Mouse (Mus musculus) embryo, embryonic 9.5 days (tissue): ENCODE data around the gene H13.
A peak's percentile ranks its signal among the peaks of the same experiment; 100 is the strongest.
"Not testable (repeated sequence)": the region's sequence is repeated elsewhere in the genome, so short reads cannot be mapped to it uniquely, and the experiment has no call there.

Experiments used
- DNase-seq: peaks from one replicate; pipeline ENCODE4 v3.0.0-alpha.2; 2017; ENCODE audit errors: extremely low spot score

The H13 gene

GRCm38 (mm10) chr2:152661163-152661562 is 8.1 kb upstream of the H13 start:
- no peak for DNase-seq

GRCm38 (mm10) chr2:152666191-152666590 is 3.1 kb upstream of the H13 start:
- not testable (repeated sequence) for DNase-seq

GRCm38 (mm10) chr2:152669639-152670484 is 601 bp downstream of the H13 start:
- peak; percentile 77 for DNase-seq

- no peak for DNase-seq
Measured at GRCm38 (mm10) chr2:152670983-152671641, 1.9 kb downstream of the H13 start.

- peak; percentile 14 for DNase-seq
Measured at GRCm38 (mm10) chr2:152671642-152671999, 2.4 kb downstream of the H13 start.

- no peak for DNase-seq
Measured at GRCm38 (mm10) chr2:152672166-152672565, 2.9 kb downstream of the H13 start.

GRCm38 (mm10) chr2:152674148-152674547 is 4.9 kb downstream of the H13 start:
- DNase-seq, result no peak

GRCm38 (mm10) chr2:152675252-152675791 is 6.1 kb downstream of the H13 start:
- DNase-seq, result no peak

GRCm38 (mm10) chr2:152678302-152678701 is 9.0 kb downstream of the H13 start:
- DNase-seq, result peak; percentile 20

- DNase-seq, result no peak
Measured at GRCm38 (mm10) chr2:152678925-152679324, 9.7 kb downstream of the H13 start.

GRCm38 (mm10) chr2:152679701-152680355 is 10.6 kb downstream of the H13 start:
- no peak for DNase-seq

GRCm38 (mm10) chr2:152683086-152683485 is 13.8 kb downstream of the H13 start:
- no peak for DNase-seq

- no peak for DNase-seq
Measured at GRCm38 (mm10) chr2:152686399-152686798, 17.1 kb downstream of the H13 start.

- peak; percentile 91 for DNase-seq
Measured at GRCm38 (mm10) chr2:152686806-152687267, 17.6 kb downstream of the H13 start, which contains the start of gene Mcts2. Gene Mcts2, plus strand, starts transcription at chr2:152687035.

- DNase-seq, result no peak
Measured at GRCm38 (mm10) chr2:152691564-152692217, 22.4 kb downstream of the H13 start.

- peak; percentile 77 for DNase-seq
Measured at GRCm38 (mm10) chr2:152693233-152693632, 24.0 kb downstream of the H13 start.

GRCm38 (mm10) chr2:152693735-152694134 is 24.5 kb downstream of the H13 start:
- no peak for DNase-seq

GRCm38 (mm10) chr2:152694708-152695107 is 25.4 kb downstream of the H13 start:
- DNase-seq, result no peak

- DNase-seq, result no peak
Measured at GRCm38 (mm10) chr2:152696016-152696415, 26.8 kb downstream of the H13 start.

- DNase-seq, result peak; percentile 91
Measured at GRCm38 (mm10) chr2:152696476-152697164, 27.4 kb downstream of the H13 start.

- no peak for DNase-seq
Measured at GRCm38 (mm10) chr2:152700138-152700537, 30.9 kb downstream of the H13 start.
